Mouse (Mus musculus): Measurements from ENCODE around the gene Iqschfp. TPM values are rescaled to one million over a fixed set of nuclear protein-coding genes. Genes with fewer than 3 reads are reported as not detected.

The Iqschfp gene
- total and polyA plus RNA-seq, 2 experiments from 2014 or later, result 2.7 to 5.6 TPM

DNA sequence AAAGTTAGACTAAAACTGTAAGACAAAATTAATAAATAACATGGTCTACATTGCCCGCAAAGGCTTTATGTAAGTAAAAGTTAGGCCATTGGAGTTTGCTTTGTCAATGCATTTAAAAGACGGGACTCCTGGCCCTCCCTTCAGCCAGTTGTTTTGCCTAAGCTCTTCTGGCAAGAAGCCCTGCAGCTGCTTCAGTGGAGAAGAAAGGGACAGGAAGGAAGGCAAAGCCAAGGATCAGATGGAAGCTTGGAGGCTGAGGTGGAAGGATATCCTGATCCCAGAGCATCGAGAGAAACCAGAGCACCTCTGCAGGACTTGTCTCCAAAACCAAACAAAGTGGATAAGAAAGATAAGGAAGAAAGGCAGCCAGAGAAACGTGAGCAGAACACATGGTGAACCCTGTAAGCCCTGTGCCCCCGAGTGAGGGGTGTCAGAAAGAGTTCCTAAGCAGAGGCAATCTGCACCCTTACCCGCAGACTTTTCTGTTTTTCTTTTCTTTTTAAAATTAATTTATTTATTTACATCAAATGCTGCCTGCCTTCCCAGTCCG lies 614.8 kb downstream of the Iqschfp start:
- H3K4me2 ChIP-seq (ENCODE audit: low read depth, low read length), result no peak overlapping the region
- TF ChIP-seq CTCF (IDR thresholded peaks at IDR 0.05; ENCODE audit: low read depth), result no peak
- no peak for DNase-seq (ENCODE audit: low spot score)
- no peaks in the 10 kb centered on the region for H3K4me1 ChIP-seq (ENCODE audit: insufficient read depth, low read length)
- H3K4me3 ChIP-seq (ENCODE audit: low read length), result no peak overlapping the region
- H3K9ac ChIP-seq (replicated peaks; ENCODE audit: low read length), result no peak overlapping the region
- ATAC-seq, result no peak
- no peak overlapping the region for H3K27ac ChIP-seq
- WGBS, result 66% methylated on average over 7 of the region's 7 CpGs
- H3K27me3 ChIP-seq (ENCODE audit: insufficient read depth, low read length), result no peaks in the 10 kb centered on the region
- no peaks in the 10 kb centered on the region for H3K36me3 ChIP-seq (ENCODE audit: insufficient read depth, low read length)
- no peaks in the 10 kb centered on the region for H3K9me3 ChIP-seq (ENCODE audit: low read length)

DNA sequence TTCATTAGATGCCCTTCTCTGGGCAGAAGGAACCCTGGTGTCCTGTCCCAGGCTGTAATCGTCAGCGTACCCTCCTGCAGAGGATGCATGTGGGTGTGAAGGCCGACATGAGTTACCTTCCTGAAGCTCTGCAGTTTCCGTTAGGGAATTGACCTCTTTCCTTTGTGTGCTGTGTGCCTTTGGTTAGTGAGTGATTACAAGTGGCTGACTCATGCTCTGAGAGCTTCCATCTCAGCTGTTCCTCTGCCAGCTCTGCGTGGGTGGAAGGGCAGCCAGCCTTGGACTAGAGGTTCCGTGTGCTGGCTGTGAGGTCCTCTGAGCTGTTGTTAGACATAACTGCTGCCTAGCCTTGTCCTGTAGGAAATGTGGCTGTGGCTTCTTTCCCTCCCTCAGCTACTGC lies 616.6 kb downstream of the Iqschfp start:
- WGBS, result 39% methylated on average over 6 of the region's 6 CpGs
- peak; percentile 47 for DNase-seq (ENCODE audit: low spot score)
- Histone ChIP-seq H3K36me3 (ENCODE audit: insufficient read depth, low read length) (no peaks in the 10 kb centered on the region), H3K9ac (replicated peaks; ENCODE audit: low read length) (no peak overlapping the region), H3K4me2 (ENCODE audit: low read depth, low read length) (no peak overlapping the region), H3K9me3 (ENCODE audit: low read length) (no peaks in the 10 kb centered on the region), H3K4me3 (ENCODE audit: low read length) (no peak overlapping the region), H3K27me3 (ENCODE audit: insufficient read depth, low read length) (no peaks in the 10 kb centered on the region), H3K4me1 (ENCODE audit: insufficient read depth, low read length) (no peaks in the 10 kb centered on the region), H3K27ac (no peak overlapping the region)
- no peak for TF ChIP-seq CTCF (IDR thresholded peaks at IDR 0.05; ENCODE audit: low read depth)
- ATAC-seq, result 0 out of 2 replicates have a peak, but pooled peaks have one; percentile 29

- DNase-seq (ENCODE audit: low spot score) (no peak), ATAC-seq (no peak)
- no peak overlapping the region for H3K9ac ChIP-seq (replicated peaks; ENCODE audit: low read length)
- H3K4me2 ChIP-seq (ENCODE audit: low read depth, low read length), result no peak overlapping the region
- WGBS, result 84% methylated on average over 5 of the region's 5 CpGs
- H3K4me1 ChIP-seq (ENCODE audit: insufficient read depth, low read length), result no peaks in the 10 kb centered on the region
- no peak overlapping the region for H3K27ac ChIP-seq
- no peaks in the 10 kb centered on the region for H3K9me3 ChIP-seq (ENCODE audit: low read length)
- no peak for TF ChIP-seq CTCF (IDR thresholded peaks at IDR 0.05; ENCODE audit: low read depth)
- H3K27me3 ChIP-seq (ENCODE audit: insufficient read depth, low read length), result no peaks in the 10 kb centered on the region
- no peaks in the 10 kb centered on the region for H3K36me3 ChIP-seq (ENCODE audit: insufficient read depth, low read length)
- no peak overlapping the region for H3K4me3 ChIP-seq (ENCODE audit: low read length)
Measured at GRCm38 (mm10) chr3:68510872-68511271, 618.8 kb downstream of the Iqschfp start.

GRCm38 (mm10) chr3:68511744-68512143 lies 619.7 kb downstream of the Iqschfp start:
- 77% methylated on average over 4 of the region's 4 CpGs for WGBS
- no peaks in the 10 kb centered on the region for H3K9me3 ChIP-seq (ENCODE audit: low read length)

DNA sequence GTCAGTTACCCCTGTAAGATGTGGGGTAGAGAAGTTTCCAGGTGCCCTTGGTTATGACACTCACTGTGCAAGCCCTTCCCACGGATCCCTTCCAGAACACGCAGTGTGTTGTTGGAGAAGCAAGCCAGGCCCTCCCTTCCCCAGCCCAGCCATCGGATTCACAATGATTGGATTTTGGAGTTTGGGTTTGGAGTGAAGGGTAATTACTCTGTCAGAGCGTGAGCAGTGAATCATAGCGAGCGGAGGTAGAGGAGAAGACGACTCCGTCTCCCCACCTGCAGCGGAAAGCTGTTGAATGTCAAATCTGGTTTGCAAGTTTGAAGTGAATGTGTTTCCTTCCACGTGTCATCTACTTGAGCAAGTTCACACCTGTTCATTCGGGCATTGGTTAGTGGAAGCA lies 620.3 kb downstream of the Iqschfp start:
- Histone ChIP-seq H3K27me3 (ENCODE audit: insufficient read depth, low read length) (no peaks in the 10 kb centered on the region), H3K4me3 (ENCODE audit: low read length) (no peak overlapping the region), H3K36me3 (ENCODE audit: insufficient read depth, low read length) (no peaks in the 10 kb centered on the region), H3K27ac (no peak overlapping the region), H3K4me2 (ENCODE audit: low read depth, low read length) (no peak overlapping the region), H3K9ac (replicated peaks; ENCODE audit: low read length) (no peak overlapping the region), H3K4me1 (ENCODE audit: insufficient read depth, low read length) (no peaks in the 10 kb centered on the region), H3K9me3 (ENCODE audit: low read length) (no peaks in the 10 kb centered on the region)
- WGBS, result 77% methylated on average over 11 of the region's 11 CpGs
- no peak for TF ChIP-seq CTCF (IDR thresholded peaks at IDR 0.05; ENCODE audit: low read depth)
- DNase-seq (ENCODE audit: low spot score) (peak; percentile 18), ATAC-seq (no peak)

More at GRCm38 (mm10) chr3:68511744-68512143, 619.7 kb downstream of the Iqschfp start:
- no peak overlapping the region for H3K4me2 ChIP-seq (ENCODE audit: low read depth, low read length)
- H3K36me3 ChIP-seq (ENCODE audit: insufficient read depth, low read length), result no peaks in the 10 kb centered on the region
- no peaks in the 10 kb centered on the region for H3K4me1 ChIP-seq (ENCODE audit: insufficient read depth, low read length)
- no peak for TF ChIP-seq CTCF (IDR thresholded peaks at IDR 0.05; ENCODE audit: low read depth)
- H3K4me3 ChIP-seq (ENCODE audit: low read length), result no peak overlapping the region
- no peak overlapping the region for H3K27ac ChIP-seq
- ATAC-seq (no peak), DNase-seq (ENCODE audit: low spot score) (no peak)
- no peaks in the 10 kb centered on the region for H3K27me3 ChIP-seq (ENCODE audit: insufficient read depth, low read length)
- no peak overlapping the region for H3K9ac ChIP-seq (replicated peaks; ENCODE audit: low read length)

- Histone ChIP-seq H3K9me3 (ENCODE audit: low read length) (no peaks in the 10 kb centered on the region), H3K9ac (replicated peaks; ENCODE audit: low read length) (no peak overlapping the region), H3K4me3 (ENCODE audit: low read length) (no peak overlapping the region), H3K27ac (peak overlapping the region; percentile 12; the same call in 1 of the 2 replicates), H3K4me2 (ENCODE audit: low read depth, low read length) (no peak overlapping the region), H3K4me1 (ENCODE audit: insufficient read depth, low read length) (no peaks in the 10 kb centered on the region), H3K36me3 (ENCODE audit: insufficient read depth, low read length) (no peaks in the 10 kb centered on the region), H3K27me3 (ENCODE audit: insufficient read depth, low read length) (no peaks in the 10 kb centered on the region)
- WGBS, result 43% methylated on average over 7 of the region's 7 CpGs
- peak; percentile 80 for ATAC-seq
- no peak for TF ChIP-seq CTCF (IDR thresholded peaks at IDR 0.05; ENCODE audit: low read depth)
- DNase-seq (ENCODE audit: low spot score), result peak; percentile 50
Measured at GRCm38 (mm10) chr3:68513340-68514119, 621.5 kb downstream of the Iqschfp start.

DNA sequence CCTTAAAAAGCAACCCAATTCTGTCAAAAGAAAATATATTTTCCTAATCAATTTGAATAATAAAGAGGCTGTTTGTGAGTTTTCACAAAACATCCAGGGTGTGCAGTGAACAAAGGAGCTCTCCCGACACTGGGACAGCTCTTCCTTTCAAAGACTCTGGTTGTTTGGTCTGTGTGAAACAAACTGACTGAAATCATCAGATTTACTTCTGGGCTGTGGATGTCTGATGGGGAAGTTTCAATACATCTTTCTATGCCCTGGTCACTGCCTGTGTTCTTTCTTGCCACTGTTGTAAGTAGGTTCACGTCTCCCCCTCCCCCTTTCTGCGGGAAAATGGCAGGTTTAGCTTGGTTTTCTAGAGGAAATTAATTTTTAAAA lies 622.1 kb downstream of the Iqschfp start:
- Histone ChIP-seq H3K4me1 (ENCODE audit: insufficient read depth, low read length) (no peaks in the 10 kb centered on the region), H3K4me3 (ENCODE audit: low read length) (no peak overlapping the region), H3K27ac (no peak overlapping the region), H3K27me3 (ENCODE audit: insufficient read depth, low read length) (no peaks in the 10 kb centered on the region), H3K9me3 (ENCODE audit: low read length) (no peaks in the 10 kb centered on the region), H3K4me2 (ENCODE audit: low read depth, low read length) (no peak overlapping the region), H3K36me3 (ENCODE audit: insufficient read depth, low read length) (no peaks in the 10 kb centered on the region), H3K9ac (replicated peaks; ENCODE audit: low read length) (no peak overlapping the region)
- WGBS, result 53% methylated on average over 3 of the region's 3 CpGs
- TF ChIP-seq CTCF (IDR thresholded peaks at IDR 0.05; ENCODE audit: low read depth), result no peak
- DNase-seq (ENCODE audit: low spot score) (peak; percentile 26), ATAC-seq (peak; percentile 61)
